Mouse (Mus musculus): ENCODE data around the gene Fgfr2. TPM values are rescaled to one million over a fixed set of nuclear protein-coding genes. Genes with fewer than 3 reads are reported as not detected.

Gene Fgfr2
- polyA plus RNA-seq, 1 experiment: 1.7 TPM

DNA sequence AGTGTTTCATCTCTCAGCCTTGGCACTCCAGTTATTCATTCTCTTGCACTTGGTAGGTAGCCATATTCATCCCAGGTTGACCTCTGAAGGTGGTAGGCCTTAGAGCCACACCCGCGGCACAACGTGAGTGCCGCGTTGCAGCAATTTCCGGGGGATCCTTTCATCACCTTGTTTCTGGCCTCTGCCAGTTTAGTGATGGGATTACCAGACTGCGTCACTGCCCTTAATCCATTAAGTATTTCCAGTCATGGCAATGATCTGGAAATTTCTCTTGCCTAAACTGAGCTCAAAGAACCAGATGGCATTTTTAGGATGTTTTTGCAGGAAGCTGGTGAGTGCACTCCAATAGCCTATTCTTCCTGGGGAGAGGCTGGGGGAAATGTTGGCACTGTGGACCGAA lies 233.5 kb downstream of the Fgfr2 start:
- peaks cover 2% of the 10 kb centered on the region for H3K36me3 ChIP-seq (ENCODE audit: control insufficient read depth, insufficient read depth)
- H3K4me3 ChIP-seq (ENCODE audit: insufficient read depth, poor library complexity, severe bottlenecking): no peak overlapping the region
- no peak overlapping the region for H3ac ChIP-seq (ENCODE audit: control insufficient read depth, insufficient read length, low read depth)
- TF ChIP-seq MYOD1 (IDR thresholded peaks at IDR 0.05; ENCODE audit: control insufficient read depth, insufficient read length, low read depth) (no peak), MYOG (IDR thresholded peaks at IDR 0.05; ENCODE audit: control insufficient read depth, extremely low read depth, insufficient read length) (no peak), MAX (IDR thresholded peaks at IDR 0.05) (no peak), CTCF (IDR thresholded peaks at IDR 0.05; ENCODE audit: control insufficient read depth, insufficient read depth, insufficient read length) (no peak)
- no peaks in the 10 kb centered on the region for H3K79me2 ChIP-seq (ENCODE audit: control insufficient read depth, insufficient read depth)
- H3K79me3 ChIP-seq (ENCODE audit: low read depth): no peaks in the 10 kb centered on the region
- H3K27me3 ChIP-seq (ENCODE audit: control insufficient read depth, insufficient read depth, insufficient read length): no peaks in the 10 kb centered on the region

DNA sequence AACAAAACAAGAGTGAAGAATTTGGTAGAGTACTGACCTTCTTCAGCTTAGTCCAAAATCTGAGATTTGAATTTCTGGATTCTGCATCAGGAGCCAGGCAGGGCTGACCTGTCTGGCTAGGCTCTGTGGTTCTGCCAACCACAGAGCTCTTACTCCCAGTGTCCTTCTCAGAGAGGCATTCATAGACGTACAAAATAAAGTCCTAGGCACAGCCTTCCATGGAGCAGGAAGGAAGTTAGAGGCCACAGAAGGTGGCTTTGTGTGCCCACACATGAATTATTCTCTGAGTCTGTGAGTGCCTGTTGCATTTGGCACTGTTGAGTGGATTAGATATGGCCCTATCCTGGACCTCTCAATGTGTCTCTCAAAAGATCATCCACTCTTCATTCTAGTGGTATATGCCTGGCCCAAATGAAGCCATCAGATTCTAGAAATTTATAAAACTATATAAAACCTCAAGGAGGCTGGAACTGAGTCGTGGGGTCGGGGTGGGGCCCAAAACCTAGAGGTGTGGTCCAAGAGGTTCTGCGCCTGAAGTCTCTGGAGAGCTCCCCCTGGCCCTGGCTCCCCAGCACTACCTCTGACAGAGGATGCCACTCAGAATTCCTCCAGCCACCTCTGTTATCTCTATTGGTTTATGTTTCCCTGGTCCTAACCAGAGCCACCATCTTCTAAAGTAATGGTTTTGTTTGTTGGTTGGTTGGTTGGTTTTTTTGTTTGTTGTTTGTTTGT lies 234.5 kb downstream of the Fgfr2 start:
- no peaks in the 10 kb centered on the region for H3K79me3 ChIP-seq (ENCODE audit: low read depth)
- H3K27me3 ChIP-seq (ENCODE audit: control insufficient read depth, insufficient read depth, insufficient read length): no peaks in the 10 kb centered on the region
- H3ac ChIP-seq (ENCODE audit: control insufficient read depth, insufficient read length, low read depth): no peak overlapping the region
- H3K4me3 ChIP-seq (ENCODE audit: insufficient read depth, poor library complexity, severe bottlenecking): no peak overlapping the region
- H3K36me3 ChIP-seq (ENCODE audit: control insufficient read depth, insufficient read depth): peaks cover 9% of the 10 kb centered on the region
- TF ChIP-seq MYOG (IDR thresholded peaks at IDR 0.05; ENCODE audit: control insufficient read depth, extremely low read depth, insufficient read length): no peak
- TF ChIP-seq USF1 (IDR thresholded peaks at IDR 0.05; ENCODE audit: low read depth): no peak
- no peak for TF ChIP-seq CTCF (IDR thresholded peaks at IDR 0.05; ENCODE audit: control insufficient read depth, insufficient read depth, insufficient read length)
- no peak for TF ChIP-seq MAX (IDR thresholded peaks at IDR 0.05)
- no peak for TF ChIP-seq MYOD1 (IDR thresholded peaks at IDR 0.05; ENCODE audit: control insufficient read depth, insufficient read length, low read depth)
- TF ChIP-seq FOSL1 (IDR thresholded peaks at IDR 0.05; ENCODE audit: insufficient read depth, low read length, poor library complexity, severe bottlenecking): no peak
- TF ChIP-seq CEBPB (IDR thresholded peaks at IDR 0.05; ENCODE audit: low read depth): no peak
- no peaks in the 10 kb centered on the region for H3K79me2 ChIP-seq (ENCODE audit: control insufficient read depth, insufficient read depth)

DNA sequence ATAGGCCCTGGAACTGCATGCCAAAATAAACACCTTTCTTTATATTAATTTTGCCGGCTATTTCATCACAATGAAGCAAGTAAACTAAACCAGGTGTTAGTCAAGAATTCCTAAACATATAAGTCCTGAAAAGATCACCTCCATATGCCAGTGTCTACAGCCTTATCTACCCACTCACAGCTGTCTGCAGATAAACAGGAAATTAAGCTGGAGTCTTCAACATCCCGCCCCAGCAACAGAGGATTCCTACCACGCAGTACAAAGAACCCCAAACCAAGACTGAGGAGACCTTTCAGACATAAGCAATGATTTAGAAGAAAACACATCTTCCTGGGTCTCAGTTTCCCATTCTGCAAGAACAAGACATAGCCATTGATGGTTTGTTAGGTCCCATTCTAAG lies 235.1 kb downstream of the Fgfr2 start:
- Histone ChIP-seq H3K27me3 (ENCODE audit: control insufficient read depth, insufficient read depth, insufficient read length) (no peaks in the 10 kb centered on the region), H3K79me3 (ENCODE audit: low read depth) (no peaks in the 10 kb centered on the region)
- TF ChIP-seq FOSL1 (IDR thresholded peaks at IDR 0.05; ENCODE audit: insufficient read depth, low read length, poor library complexity, severe bottlenecking): no peak
- no peak for TF ChIP-seq MYOG (IDR thresholded peaks at IDR 0.05; ENCODE audit: control insufficient read depth, extremely low read depth, insufficient read length)
- no peak for TF ChIP-seq USF1 (IDR thresholded peaks at IDR 0.05; ENCODE audit: low read depth)
- no peak for TF ChIP-seq CTCF (IDR thresholded peaks at IDR 0.05; ENCODE audit: control insufficient read depth, insufficient read depth, insufficient read length)
- TF ChIP-seq CEBPB (IDR thresholded peaks at IDR 0.05; ENCODE audit: low read depth): no peak
- TF ChIP-seq MYOD1 (IDR thresholded peaks at IDR 0.05; ENCODE audit: control insufficient read depth, insufficient read length, low read depth): no peak
- no peak for TF ChIP-seq MAX (IDR thresholded peaks at IDR 0.05)

DNA sequence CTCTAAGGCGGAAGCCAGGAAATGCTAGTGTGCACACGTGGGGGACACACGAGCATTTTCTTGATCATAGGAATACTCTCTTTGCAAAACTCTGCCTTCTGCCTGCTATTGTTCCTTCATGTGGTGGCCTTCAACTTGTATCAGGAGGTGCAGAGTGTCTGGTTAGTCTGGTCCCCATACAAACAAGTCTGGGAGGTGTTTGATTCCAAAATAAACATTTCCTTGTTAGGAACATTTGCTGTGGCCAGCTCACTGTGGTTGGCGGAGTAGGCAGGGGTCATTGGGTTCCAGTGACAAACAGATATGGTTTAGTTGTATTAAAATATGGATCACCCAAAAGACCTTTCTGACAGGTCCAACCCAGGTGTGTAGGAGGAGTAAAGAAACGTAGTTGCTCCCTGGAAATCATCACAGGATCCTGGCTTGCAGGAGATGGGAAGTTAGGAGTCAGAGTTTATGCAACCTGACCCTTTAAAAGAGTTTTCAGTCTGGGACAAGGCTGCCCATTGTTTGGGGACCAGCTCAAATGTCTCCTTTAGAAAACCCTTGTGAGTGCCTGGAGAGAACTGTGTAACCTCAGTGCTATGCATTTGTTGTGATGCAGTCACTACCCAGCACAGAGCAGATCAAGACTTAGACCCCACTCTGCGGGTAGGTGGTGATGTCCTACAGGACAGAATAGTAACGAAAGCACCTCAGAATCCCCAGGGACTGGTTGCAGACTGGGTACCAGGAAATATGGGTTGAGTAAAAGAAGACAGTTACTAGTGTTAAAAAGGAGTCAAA lies 235.9 kb downstream of the Fgfr2 start:
- H3K4me3 ChIP-seq (ENCODE audit: insufficient read depth, poor library complexity, severe bottlenecking): no peak overlapping the region
- no peaks in the 10 kb centered on the region for H3K79me2 ChIP-seq (ENCODE audit: control insufficient read depth, insufficient read depth)
- no peaks in the 10 kb centered on the region for H3K27me3 ChIP-seq (ENCODE audit: control insufficient read depth, insufficient read depth, insufficient read length)
- no peaks in the 10 kb centered on the region for H3K79me3 ChIP-seq (ENCODE audit: low read depth)
- H3ac ChIP-seq (ENCODE audit: control insufficient read depth, insufficient read length, low read depth): no peak overlapping the region
- H3K36me3 ChIP-seq (ENCODE audit: control insufficient read depth, insufficient read depth): peaks cover 19% of the 10 kb centered on the region
- TF ChIP-seq CEBPB (IDR thresholded peaks at IDR 0.05; ENCODE audit: low read depth): no peak
- TF ChIP-seq CTCF (IDR thresholded peaks at IDR 0.05; ENCODE audit: control insufficient read depth, insufficient read depth, insufficient read length): no peak
- TF ChIP-seq MYOD1 (IDR thresholded peaks at IDR 0.05; ENCODE audit: control insufficient read depth, insufficient read length, low read depth): no peak

More for the DNA sequence above, 235.1 kb downstream of the Fgfr2 start:
- H3K79me2 ChIP-seq (ENCODE audit: control insufficient read depth, insufficient read depth): no peaks in the 10 kb centered on the region
- H3ac ChIP-seq (ENCODE audit: control insufficient read depth, insufficient read length, low read depth): no peak overlapping the region
- no peak overlapping the region for H3K4me3 ChIP-seq (ENCODE audit: insufficient read depth, poor library complexity, severe bottlenecking)
- H3K36me3 ChIP-seq (ENCODE audit: control insufficient read depth, insufficient read depth): peaks cover 15% of the 10 kb centered on the region

DNA sequence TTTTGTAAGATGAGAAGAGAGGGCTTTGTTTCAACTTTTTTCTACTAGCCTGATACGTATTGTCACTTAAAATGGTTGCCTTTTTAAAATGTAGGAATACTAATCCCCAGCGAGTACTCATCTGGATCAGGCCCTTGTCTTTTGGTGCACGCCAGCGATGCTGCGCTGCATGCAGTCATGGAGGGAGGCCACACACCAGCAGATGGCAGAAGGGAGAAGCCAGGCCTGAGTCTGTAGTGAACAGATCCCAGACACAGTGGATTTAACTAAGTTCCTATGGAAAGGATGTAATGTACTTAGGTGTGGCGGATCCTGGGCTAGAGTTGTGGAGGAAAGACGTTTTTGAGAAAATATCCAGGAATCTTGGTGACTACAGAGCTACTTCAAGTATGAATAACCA lies 239.1 kb downstream of the Fgfr2 start:
- no peaks in the 10 kb centered on the region for H3K27me3 ChIP-seq (ENCODE audit: control insufficient read depth, insufficient read depth, insufficient read length)
- no peak overlapping the region for H3K4me3 ChIP-seq (ENCODE audit: insufficient read depth, poor library complexity, severe bottlenecking)
- H3K79me3 ChIP-seq (ENCODE audit: low read depth): no peaks in the 10 kb centered on the region
- H3K79me2 ChIP-seq (ENCODE audit: control insufficient read depth, insufficient read depth): no peaks in the 10 kb centered on the region
- peaks cover 30% of the 10 kb centered on the region for H3K36me3 ChIP-seq (ENCODE audit: control insufficient read depth, insufficient read depth)
- TF ChIP-seq CEBPB (IDR thresholded peaks at IDR 0.05; ENCODE audit: low read depth) (no peak), MYOD1 (IDR thresholded peaks at IDR 0.05; ENCODE audit: control insufficient read depth, insufficient read length, low read depth) (no peak), MAX (IDR thresholded peaks at IDR 0.05) (no peak), MYOG (IDR thresholded peaks at IDR 0.05; ENCODE audit: control insufficient read depth, extremely low read depth, insufficient read length) (no peak), USF1 (IDR thresholded peaks at IDR 0.05; ENCODE audit: low read depth) (no peak), CTCF (IDR thresholded peaks at IDR 0.05; ENCODE audit: control insufficient read depth, insufficient read depth, insufficient read length) (no peak), FOSL1 (IDR thresholded peaks at IDR 0.05; ENCODE audit: insufficient read depth, low read length, poor library complexity, severe bottlenecking) (no peak)
- no peak overlapping the region for H3ac ChIP-seq (ENCODE audit: control insufficient read depth, insufficient read length, low read depth)
